Mouse (Mus musculus): ENCODE results near the gene Senp2. TPM values are rescaled to one million over a fixed set of nuclear protein-coding genes. Genes with fewer than 3 reads are reported as not detected.

Gene Senp2
- polyA plus RNA-seq, 1 experiment from 2014 or later: 40.1 TPM

DNA sequence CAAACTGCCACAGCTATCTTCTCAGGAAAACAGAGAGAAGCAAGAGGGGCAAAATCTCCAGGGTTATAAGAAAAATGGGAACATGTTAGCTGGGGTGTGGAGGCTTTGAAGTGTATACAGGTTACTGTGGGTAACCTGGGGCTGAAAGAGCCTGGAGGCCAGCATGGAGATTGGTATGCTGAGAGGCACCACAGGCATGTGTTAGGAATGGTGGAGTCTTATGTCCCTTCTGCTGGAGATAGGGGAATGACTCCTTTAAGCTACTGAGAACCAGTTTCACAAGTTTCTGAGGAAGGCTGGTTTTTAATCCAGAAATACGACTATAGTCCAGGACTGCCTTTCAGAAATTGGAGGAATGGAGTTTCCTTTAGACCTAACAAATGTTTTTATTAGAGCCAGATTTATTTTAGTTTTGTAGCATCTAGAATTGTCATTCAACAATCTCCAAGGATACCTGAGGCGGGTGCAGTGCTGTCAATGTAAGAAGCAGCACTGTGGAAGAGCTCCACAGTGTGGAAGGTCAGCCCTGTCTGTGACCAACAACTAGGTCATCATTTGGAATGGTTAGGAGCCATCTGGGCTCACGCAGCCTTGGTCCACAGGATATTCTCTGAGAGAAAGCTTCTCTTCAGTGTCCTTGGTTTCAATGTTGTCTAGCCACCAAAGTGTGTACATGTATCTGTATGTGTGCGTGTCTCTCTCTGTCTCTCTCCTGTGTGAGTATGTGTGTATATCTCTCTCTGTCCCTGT is 9.2 kb upstream of the Senp2 start:
- peak overlapping the region; percentile 79 for H3K27ac ChIP-seq (ENCODE audit: low read length)
- no peak overlapping the region for H3K4me3 ChIP-seq (replicated peaks; ENCODE audit: low read length)
- no peak for ATAC-seq (ENCODE audit: insufficient read depth, low FRiP score)

DNA sequence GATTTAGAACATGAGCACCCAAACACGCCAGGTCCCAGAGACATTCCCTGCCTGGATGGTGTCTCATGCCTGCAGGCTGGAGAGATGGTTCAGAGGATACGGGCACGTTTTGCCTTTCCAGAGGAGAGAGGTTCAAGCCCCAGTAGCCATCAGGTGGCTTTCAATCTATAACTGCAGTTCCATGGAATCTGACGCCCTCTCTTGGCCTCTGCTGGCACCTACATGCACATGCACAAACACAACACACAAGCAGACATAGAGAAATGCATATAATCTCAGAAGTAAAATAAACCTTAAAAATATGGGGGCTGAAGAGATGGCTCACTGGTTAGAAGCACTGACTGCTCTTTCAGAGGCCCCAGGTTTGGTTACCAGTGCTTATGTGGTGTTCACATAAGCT is 8.1 kb upstream of the Senp2 start:
- H3K9me3 ChIP-seq (replicated peaks; ENCODE audit: control insufficient read depth, low read length): no peaks in the 10 kb centered on the region
- H3K4me1 ChIP-seq (ENCODE audit: control insufficient read depth, insufficient read depth, low read length): no peaks in the 10 kb centered on the region; the same call in 1 of the 2 replicates
- H3K9ac ChIP-seq (ENCODE audit: low read length): no peak overlapping the region
- WGBS: 57% methylated on average over 4 of the region's 4 CpGs
- no peak overlapping the region for H3K4me2 ChIP-seq (ENCODE audit: low read depth, low read length)
- H3K4me3 ChIP-seq (replicated peaks; ENCODE audit: low read length): no peak overlapping the region
- ATAC-seq (ENCODE audit: insufficient read depth, low FRiP score): no peak
- peak overlapping the region; percentile 61 for H3K27ac ChIP-seq (ENCODE audit: low read length)
- H3K36me3 ChIP-seq (ENCODE audit: control insufficient read depth, insufficient read depth, low read length): no peaks in the 10 kb centered on the region
- no peaks in the 10 kb centered on the region for H3K27me3 ChIP-seq (ENCODE audit: control insufficient read depth, insufficient read depth, low read length)

More for the DNA sequence above, 9.2 kb upstream of the Senp2 start:
- Histone ChIP-seq H3K9me3 (replicated peaks; ENCODE audit: control insufficient read depth, low read length) (no peaks in the 10 kb centered on the region), H3K4me2 (ENCODE audit: low read depth, low read length) (no peak overlapping the region), H3K9ac (ENCODE audit: low read length) (no peak overlapping the region), H3K4me1 (ENCODE audit: control insufficient read depth, insufficient read depth, low read length) (peaks cover 5% of the 10 kb centered on the region; the same call in 1 of the 2 replicates), H3K27me3 (ENCODE audit: control insufficient read depth, insufficient read depth, low read length) (no peaks in the 10 kb centered on the region), H3K36me3 (ENCODE audit: control insufficient read depth, insufficient read depth, low read length) (no peaks in the 10 kb centered on the region)
- WGBS: 72% methylated on average over 4 of the region's 4 CpGs

DNA sequence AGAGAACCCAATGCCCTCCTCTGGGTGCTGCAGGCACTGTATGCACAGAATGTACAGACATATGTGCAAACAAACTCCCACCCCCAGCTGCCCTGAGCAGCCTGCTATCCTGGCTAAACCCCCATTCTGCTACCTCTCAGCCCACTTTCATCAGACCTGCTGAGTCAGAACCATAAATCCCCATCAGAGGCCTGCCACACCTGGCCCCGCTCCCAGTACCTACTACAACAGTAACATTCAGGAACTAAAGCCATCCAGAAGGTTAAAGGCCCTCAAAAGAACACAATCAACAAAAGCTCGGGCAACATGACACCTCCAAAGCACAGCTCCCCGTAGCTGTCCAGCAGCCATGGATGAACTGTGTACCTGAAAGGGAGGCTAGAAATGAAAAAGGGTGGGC is 7.7 kb upstream of the Senp2 start:
- H3K36me3 ChIP-seq (ENCODE audit: control insufficient read depth, insufficient read depth, low read length): no peaks in the 10 kb centered on the region
- no peak overlapping the region for H3K9ac ChIP-seq (ENCODE audit: low read length)
- H3K9me3 ChIP-seq (replicated peaks; ENCODE audit: control insufficient read depth, low read length): no peaks in the 10 kb centered on the region
- peak; percentile 25; the same call in 1 of the 2 replicates for ATAC-seq (ENCODE audit: insufficient read depth, low FRiP score)
- no peaks in the 10 kb centered on the region for H3K27me3 ChIP-seq (ENCODE audit: control insufficient read depth, insufficient read depth, low read length)
- H3K4me2 ChIP-seq (ENCODE audit: low read depth, low read length): no peak overlapping the region
- H3K27ac ChIP-seq (ENCODE audit: low read length): peak overlapping the region; percentile 61
- 34% methylated on average over 3 of the region's 3 CpGs for WGBS
- H3K4me3 ChIP-seq (replicated peaks; ENCODE audit: low read length): no peak overlapping the region
- no peaks in the 10 kb centered on the region; the same call in 1 of the 2 replicates for H3K4me1 ChIP-seq (ENCODE audit: control insufficient read depth, insufficient read depth, low read length)

DNA sequence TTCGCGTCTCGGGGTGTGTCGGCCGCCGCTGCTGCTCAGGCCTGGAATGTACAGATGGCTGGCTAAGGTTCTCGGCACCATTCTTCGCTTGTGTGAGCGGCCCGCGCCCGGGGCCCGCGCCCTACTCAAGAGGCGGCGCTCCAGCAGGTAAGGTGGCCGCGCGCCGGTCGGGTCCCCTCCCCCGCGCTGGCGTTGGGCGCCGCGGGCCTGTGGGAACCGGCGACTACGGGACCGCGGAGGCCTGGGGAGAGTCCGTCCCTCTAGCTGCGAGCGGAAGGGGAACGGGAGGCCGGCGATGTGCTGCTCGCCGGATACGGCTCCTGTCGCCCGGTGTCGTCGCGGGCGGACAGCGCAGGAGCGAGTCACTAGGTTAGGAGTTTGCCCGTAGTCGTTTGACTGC is 312 bp downstream of the Senp2 start:
- Histone ChIP-seq H3K9ac (ENCODE audit: low read length) (peak overlapping the region; percentile 91), H3K36me3 (ENCODE audit: control insufficient read depth, insufficient read depth, low read length) (no peaks in the 10 kb centered on the region), H3K27me3 (ENCODE audit: control insufficient read depth, insufficient read depth, low read length) (no peaks in the 10 kb centered on the region), H3K9me3 (replicated peaks; ENCODE audit: control insufficient read depth, low read length) (no peaks in the 10 kb centered on the region), H3K4me2 (ENCODE audit: low read depth, low read length) (peak overlapping the region; percentile 72), H3K4me1 (ENCODE audit: control insufficient read depth, insufficient read depth, low read length) (0 out of 2 replicates have a peak, but pooled peaks cover 5% of the 10 kb centered on the region), H3K27ac (ENCODE audit: low read length) (peak overlapping the region; percentile 84), H3K4me3 (replicated peaks; ENCODE audit: low read length) (peak overlapping the region; percentile 84)
- peak; percentile 39; the same call in 1 of the 2 replicates for ATAC-seq (ENCODE audit: insufficient read depth, low FRiP score)
- WGBS: under 1% methylated on average over 51 of the region's 51 CpGs

DNA sequence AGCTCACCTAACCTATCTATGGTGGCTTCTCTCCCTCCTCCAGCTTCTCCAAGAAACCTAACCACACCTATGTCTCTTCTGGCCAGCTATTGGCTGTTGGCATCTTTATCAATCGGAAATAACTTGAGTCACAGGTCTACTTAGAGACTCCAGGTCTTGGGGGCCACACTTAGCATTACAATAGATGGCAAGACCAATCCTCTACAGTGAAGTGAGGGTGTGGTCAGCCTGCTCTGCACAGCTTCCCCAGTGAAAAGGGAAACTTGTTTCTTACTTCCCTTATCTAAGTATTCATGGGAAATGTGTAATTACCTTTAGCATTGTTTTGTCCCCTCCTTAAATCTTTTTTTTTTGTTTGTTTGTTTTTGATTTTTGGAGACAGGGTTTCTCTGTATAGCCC is 6.3 kb downstream of the Senp2 start:
- no peaks in the 10 kb centered on the region for H3K9me3 ChIP-seq (replicated peaks; ENCODE audit: control insufficient read depth, low read length)

DNA sequence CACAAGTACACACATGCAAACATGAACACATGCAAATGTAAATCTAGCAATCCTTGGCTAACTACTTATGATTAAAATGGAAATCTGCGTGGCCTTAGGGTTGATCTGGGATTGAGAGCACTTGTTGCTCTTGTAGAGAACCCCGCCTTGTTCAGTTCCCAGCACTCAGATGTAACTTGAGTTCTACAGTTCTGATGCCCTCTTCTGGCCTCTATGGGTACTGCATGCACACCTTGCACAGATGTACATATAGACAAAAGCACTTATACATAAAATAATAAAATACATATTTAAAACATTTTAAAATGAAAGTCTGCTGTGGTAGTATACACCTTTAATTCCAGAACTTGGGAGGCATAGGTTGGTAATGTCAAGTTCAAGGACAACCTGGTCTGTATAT is 12.8 kb downstream of the Senp2 start:
- Histone ChIP-seq H3K9me3 (replicated peaks; ENCODE audit: control insufficient read depth, low read length) (peaks cover 4% of the 10 kb centered on the region), H3K27ac (ENCODE audit: low read length) (no peak overlapping the region), H3K4me1 (ENCODE audit: control insufficient read depth, insufficient read depth, low read length) (no peaks in the 10 kb centered on the region), H3K27me3 (ENCODE audit: control insufficient read depth, insufficient read depth, low read length) (no peaks in the 10 kb centered on the region), H3K9ac (ENCODE audit: low read length) (no peak overlapping the region), H3K36me3 (ENCODE audit: control insufficient read depth, insufficient read depth, low read length) (peaks cover 29% of the 10 kb centered on the region), H3K4me3 (replicated peaks; ENCODE audit: low read length) (no peak overlapping the region), H3K4me2 (ENCODE audit: low read depth, low read length) (no peak overlapping the region)
- WGBS: 95% methylated on average over 2 of the region's 2 CpGs
- ATAC-seq (ENCODE audit: insufficient read depth, low FRiP score): no peak

More for the DNA sequence above, 6.3 kb downstream of the Senp2 start:
- 84% methylated on average over 1 of the region's 1 CpGs for WGBS
- Histone ChIP-seq H3K36me3 (ENCODE audit: control insufficient read depth, insufficient read depth, low read length) (peaks cover 27% of the 10 kb centered on the region), H3K4me2 (ENCODE audit: low read depth, low read length) (no peak overlapping the region), H3K9ac (ENCODE audit: low read length) (no peak overlapping the region), H3K4me1 (ENCODE audit: control insufficient read depth, insufficient read depth, low read length) (no peaks in the 10 kb centered on the region), H3K27me3 (ENCODE audit: control insufficient read depth, insufficient read depth, low read length) (no peaks in the 10 kb centered on the region), H3K4me3 (replicated peaks; ENCODE audit: low read length) (no peak overlapping the region), H3K27ac (ENCODE audit: low read length) (no peak overlapping the region)
- ATAC-seq (ENCODE audit: insufficient read depth, low FRiP score): no peak

- H3K27ac ChIP-seq (ENCODE audit: low read length): no peak overlapping the region
- H3K36me3 ChIP-seq (ENCODE audit: control insufficient read depth, insufficient read depth, low read length): peaks cover 24% of the 10 kb centered on the region
- no peak overlapping the region for H3K9ac ChIP-seq (ENCODE audit: low read length)
- no peaks in the 10 kb centered on the region for H3K27me3 ChIP-seq (ENCODE audit: control insufficient read depth, insufficient read depth, low read length)
- ATAC-seq (ENCODE audit: insufficient read depth, low FRiP score): no peak
- no peak overlapping the region for H3K4me2 ChIP-seq (ENCODE audit: low read depth, low read length)
- H3K4me3 ChIP-seq (replicated peaks; ENCODE audit: low read length): no peak overlapping the region
- WGBS: 92% methylated on average over 5 of the region's 5 CpGs
- H3K9me3 ChIP-seq (replicated peaks; ENCODE audit: control insufficient read depth, low read length): no peaks in the 10 kb centered on the region
- H3K4me1 ChIP-seq (ENCODE audit: control insufficient read depth, insufficient read depth, low read length): no peaks in the 10 kb centered on the region
Measured at GRCm38 (mm10) chr16:22027474-22027873, 18.2 kb downstream of the Senp2 start.

- 87% methylated on average over 10 of the region's 10 CpGs for WGBS
- no peaks in the 10 kb centered on the region for H3K9me3 ChIP-seq (replicated peaks; ENCODE audit: control insufficient read depth, low read length)
- no peak overlapping the region for H3K4me2 ChIP-seq (ENCODE audit: low read depth, low read length)
- H3K27ac ChIP-seq (ENCODE audit: low read length): no peak overlapping the region
- no peak overlapping the region for H3K9ac ChIP-seq (ENCODE audit: low read length)
- no peak for ATAC-seq (ENCODE audit: insufficient read depth, low FRiP score)
- H3K36me3 ChIP-seq (ENCODE audit: control insufficient read depth, insufficient read depth, low read length): peaks cover 26% of the 10 kb centered on the region
- no peak overlapping the region for H3K4me3 ChIP-seq (replicated peaks; ENCODE audit: low read length)
- H3K4me1 ChIP-seq (ENCODE audit: control insufficient read depth, insufficient read depth, low read length): no peaks in the 10 kb centered on the region
- no peaks in the 10 kb centered on the region for H3K27me3 ChIP-seq (ENCODE audit: control insufficient read depth, insufficient read depth, low read length)
Measured at GRCm38 (mm10) chr16:22038554-22038953, 29.3 kb downstream of the Senp2 start.

- Histone ChIP-seq H3K4me3 (replicated peaks; ENCODE audit: low read length) (no peak overlapping the region), H3K27me3 (ENCODE audit: control insufficient read depth, insufficient read depth, low read length) (no peaks in the 10 kb centered on the region), H3K36me3 (ENCODE audit: control insufficient read depth, insufficient read depth, low read length) (peaks cover 35% of the 10 kb centered on the region), H3K9ac (ENCODE audit: low read length) (no peak overlapping the region), H3K4me2 (ENCODE audit: low read depth, low read length) (no peak overlapping the region), H3K27ac (ENCODE audit: low read length) (no peak overlapping the region), H3K9me3 (replicated peaks; ENCODE audit: control insufficient read depth, low read length) (no peaks in the 10 kb centered on the region), H3K4me1 (ENCODE audit: control insufficient read depth, insufficient read depth, low read length) (no peaks in the 10 kb centered on the region)
- ATAC-seq (ENCODE audit: insufficient read depth, low FRiP score): no peak
- WGBS: 94% methylated on average over 1 of the region's 1 CpGs
Measured at GRCm38 (mm10) chr16:22039978-22040377, 30.7 kb downstream of the Senp2 start.

Data from stomach, embryonic 16.5 days (tissue).